Mouse (Mus musculus): ENCODE measurements around the gene Tfip11.

DNA sequence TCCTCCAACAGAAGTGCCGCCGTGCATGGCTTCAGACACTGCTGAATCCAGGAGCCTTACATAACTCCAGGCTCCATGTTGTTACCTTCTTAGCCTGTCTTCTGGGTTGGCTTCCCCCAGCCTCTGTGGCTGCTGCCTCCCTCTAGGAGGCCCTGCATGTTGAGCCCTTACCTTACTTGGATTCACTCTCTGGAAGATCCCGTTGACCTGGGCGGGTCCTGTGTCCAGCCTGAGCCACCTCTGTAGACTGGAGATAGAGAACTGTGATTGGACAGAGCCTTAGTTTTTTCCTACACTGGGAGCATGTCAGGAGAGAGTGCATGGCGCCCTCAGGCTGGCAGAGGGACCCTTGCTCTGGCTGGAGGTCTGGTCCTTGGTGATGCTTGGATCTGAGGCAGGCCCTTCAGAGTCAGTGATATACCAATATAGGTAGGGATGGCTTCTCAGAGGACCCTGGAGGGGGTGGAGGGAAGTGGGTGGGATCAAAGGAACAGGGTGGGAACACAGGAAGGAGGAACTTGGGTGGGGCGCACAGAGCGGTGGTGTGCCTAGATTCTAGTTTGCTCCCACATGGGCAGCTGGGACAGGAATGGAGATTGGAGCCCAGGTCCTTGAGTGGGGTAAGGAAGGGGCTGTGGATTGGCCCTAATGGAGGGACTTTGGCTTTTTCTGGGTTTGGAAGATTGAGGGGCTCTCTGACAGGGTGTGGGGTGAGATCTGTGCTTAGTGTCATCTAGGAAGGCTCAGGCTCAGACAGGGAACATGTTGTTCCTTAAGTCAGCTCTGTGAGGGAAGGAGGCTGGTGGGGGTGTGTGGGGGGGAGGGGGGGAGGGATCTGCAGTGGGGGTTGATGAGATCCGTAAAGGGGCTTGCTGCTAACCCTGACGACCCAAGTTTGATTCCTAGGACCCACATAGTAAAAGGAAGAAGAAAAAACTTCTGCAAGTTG is 37.7 kb upstream of the Tfip11 start:
- no peak for TF ChIP-seq CTCF (IDR thresholded peaks at IDR 0.05; ENCODE audit: low read depth, low read length)
- TF ChIP-seq GATA2 (IDR thresholded peaks at IDR 0.05; ENCODE audit: borderline replicate concordance, low read depth, low read length): no peak
- TF ChIP-seq GATA1 (IDR thresholded peaks at IDR 0.05; ENCODE audit: borderline replicate concordance, low read length): no peak
- no peak for TF ChIP-seq TAL1 (conservative IDR thresholded peaks at IDR 0.05; ENCODE audit: low read depth, low read length)
- TF ChIP-seq POLR2AphosphoS5 (IDR thresholded peaks at IDR 0.05; ENCODE audit: insufficient replicate concordance, low read depth, low read length): no peak

Measured in G1E (cell line).